Mouse (Mus musculus) heart, embryonic 12.5 days (tissue): ENCODE measurements around the gene Rps15. TPM values are rescaled to one million over a fixed set of nuclear protein-coding genes. Genes with fewer than 3 reads are reported as not detected.

ENCODE experiments used
- microRNA-seq: library from miRNA; unstranded; fragments of <30 nt; microRNA quantifications from one replicate; pipeline ENCODE4, GENCODE M21; 2017
- polyA plus RNA-seq: library from polyadenylated mRNA; unstranded; fragments of >200 nt; fragmentation: Nextera tagmentation; extraction: Ambion mirVana; gene quantifications from 2 replicates; pipeline ENCODE4 v1.2.1, GENCODE M21; 2016

Rps15 gene
- polyA plus RNA-seq, 1 experiment from 2014 or later: 591 TPM

Small RNA genes lying within 50 kb of the gene (microRNA-seq; reads per million reads assigned to microRNA genes)
- 1.4 reads per million for gene Mir6911

Other genes starting within 250 kb of the Rps15 start
- 677 and 717 TPM in 2 replicates for gene Gpx4, start 245.3 kb upstream of the Rps15 start, polyA plus RNA-seq
- gene Sbno2, start 186.9 kb upstream of the Rps15 start, polyA plus RNA-seq: 13.0 and 14.6 TPM in 2 replicates
- 10.8 and 13.8 TPM in 2 replicates for gene Stk11, start 176.7 kb upstream of the Rps15 start, polyA plus RNA-seq
- gene Atp5d, start 153.8 kb upstream of the Rps15 start, polyA plus RNA-seq: 827 and 861 TPM in 2 replicates
- 1.7 and 3.6 TPM in 2 replicates for gene Cbarp, start 151.6 kb upstream of the Rps15 start, polyA plus RNA-seq
- 25.9 and 28.9 TPM in 2 replicates for gene Midn, start 144.2 kb upstream of the Rps15 start, polyA plus RNA-seq
- 110 and 118 TPM in 2 replicates for gene Cirbp, start 126.5 kb upstream of the Rps15 start, polyA plus RNA-seq
- gene 1600002K03Rik, start 119.5 kb upstream of the Rps15 start, polyA plus RNA-seq: 10.4 and 11.7 TPM in 2 replicates
- gene Efna2, start 113.0 kb upstream of the Rps15 start, polyA plus RNA-seq: 16.6 and 17.2 TPM in 2 replicates
- 43.0 and 45.9 TPM in 2 replicates for gene Mum1, start 66.0 kb upstream of the Rps15 start, polyA plus RNA-seq
- gene Ndufs7, start 43.3 kb upstream of the Rps15 start, polyA plus RNA-seq: 438 and 454 TPM in 2 replicates
- 55.5 and 58.9 TPM in 2 replicates for gene Gamt, start 31.4 kb upstream of the Rps15 start, polyA plus RNA-seq
- gene Dazap1, start 31.0 kb upstream of the Rps15 start, polyA plus RNA-seq: 37.4 and 41.9 TPM in 2 replicates
- gene Apc2, start 3.5 kb downstream of the Rps15 start, polyA plus RNA-seq: 0.89 and 1.4 TPM in 2 replicates
- gene 2310011J03Rik, start 28.1 kb downstream of the Rps15 start, polyA plus RNA-seq: 32.7 and 32.8 TPM in 2 replicates
- 1.0 and 1.5 TPM in 2 replicates for gene Pcsk4, start 37.0 kb downstream of the Rps15 start, polyA plus RNA-seq
- 3.1 and 3.7 TPM in 2 replicates for gene Reep6, start 37.5 kb downstream of the Rps15 start, polyA plus RNA-seq
- 5.3 and 6.7 TPM in 2 replicates for gene Adamtsl5, start 56.0 kb downstream of the Rps15 start, polyA plus RNA-seq
- not detected in 2 replicates for gene Plk5, start 64.0 kb downstream of the Rps15 start, polyA plus RNA-seq
- 6.1 and 6.2 TPM in 2 replicates for gene Mex3d, start 95.2 kb downstream of the Rps15 start, polyA plus RNA-seq
- 176 and 181 TPM in 2 replicates for gene Mbd3, start 107.1 kb downstream of the Rps15 start, polyA plus RNA-seq
- gene Uqcr11, start 114.4 kb downstream of the Rps15 start, polyA plus RNA-seq: 951 and 1,026 TPM in 2 replicates
- 85.8 and 89.4 TPM in 2 replicates for gene Tcf3, start 141.2 kb downstream of the Rps15 start, polyA plus RNA-seq
- not detected in 2 replicates for gene Onecut3, start 202.4 kb downstream of the Rps15 start, polyA plus RNA-seq
- 0.05 and 0.17 TPM in 2 replicates for gene Atp8b3, start 246.7 kb downstream of the Rps15 start, polyA plus RNA-seq